Comparison of ENCODE assay signal across 8 mouse cellular contexts in the genomic region with DNA sequence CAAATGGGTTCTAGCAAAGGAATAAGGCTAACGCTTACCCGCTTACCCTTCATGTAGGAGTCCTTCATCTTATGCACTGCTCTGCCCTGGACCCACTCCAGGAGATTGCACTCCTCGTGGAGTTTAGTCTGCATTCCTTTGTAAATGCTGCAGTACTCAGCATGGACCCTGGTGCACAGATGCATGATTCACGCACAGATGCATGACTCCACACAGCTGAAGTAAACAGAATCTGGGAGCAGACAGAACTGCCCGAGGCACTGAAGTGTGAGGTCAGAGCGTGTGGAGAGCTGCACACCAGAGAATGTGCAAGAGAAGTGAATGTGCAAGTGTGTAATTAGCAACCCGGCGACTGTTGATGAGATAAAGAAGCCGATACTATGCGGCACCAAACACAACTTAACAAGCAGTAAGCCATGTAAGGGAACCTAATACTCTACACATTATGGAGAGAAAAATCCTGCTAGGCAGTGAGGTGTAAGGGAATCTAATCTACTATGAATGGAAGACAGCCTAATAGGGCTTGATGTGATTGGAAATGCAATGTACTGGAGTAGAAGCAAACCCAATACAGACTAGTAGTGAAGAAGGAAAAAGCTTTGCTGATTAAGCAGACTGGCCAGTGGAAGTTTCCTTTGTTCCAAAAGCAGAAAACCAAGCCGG. TPM values are rescaled to one million over a fixed set of nuclear protein-coding genes. Genes with fewer than 3 reads are reported as not detected.
DNase-seq lines count a peak whose midpoint lies in the region; ATAC-seq lines count a peak whose summit lies in the region.
"Had no signal": no experiment of that assay in that cellular context is flagged by ENCODE, and none has a peak within 500 bp of the region (broad histone marks: within the 10 kb centered on the region; RNA-seq: fewer than 3 reads in every experiment).

No protein-coding gene starts in this region.

- H3K4me3 ChIP-seq in lung, embryonic 16.5 days (ENCODE audit: low read length): no peak overlapping the region
- H3K4me3 ChIP-seq in forebrain, embryonic 12.5 days (replicated peaks): no peak overlapping the region
- H3K4me3 ChIP-seq in midbrain, embryonic 16.5 days (ENCODE audit: low read depth, low read length): no peak overlapping the region

- no peak for DNase-seq in lung, postnatal 14 days
- peak; percentile 7 for DNase-seq in embryo, embryonic 10.5 days (ENCODE audit: low spot score)
- no peak for DNase-seq in layer of hippocampus, postnatal 10 days (ENCODE audit: low spot score in 2 of 2)
- DNase-seq in thymus, postnatal 0 days (ENCODE audit: low spot score): no peak
- DNase-seq: adrenal gland, postnatal 25 days had no signal

- 0 out of 2 replicates have a peak, but pooled peaks cover 2% of the 10 kb centered on the region for H3K4me1 ChIP-seq in lung, embryonic 16.5 days (replicated peaks; ENCODE audit: control insufficient read depth, insufficient read depth, low read length)
- H3K4me1 ChIP-seq in forebrain, embryonic 12.5 days: peaks cover 12% of the 10 kb centered on the region
- 0 out of 2 replicates have a peak, but pooled peaks cover 6% of the 10 kb centered on the region for H3K4me1 ChIP-seq in midbrain, embryonic 16.5 days (ENCODE audit: control insufficient read depth, insufficient read depth, low read length)

- peak; percentile 38; the same call in 1 of the 2 replicates for ATAC-seq in lung, embryonic 16.5 days (ENCODE audit: low read depth)
- peak; percentile 85 for ATAC-seq in forebrain, embryonic 12.5 days (ENCODE audit: low FRiP score)
- peak; percentile 42; the same call in 1 of the 2 replicates for ATAC-seq in midbrain, embryonic 16.5 days

- H3K9me3 ChIP-seq in lung, embryonic 16.5 days (ENCODE audit: control insufficient read depth, low read length): no peaks in the 10 kb centered on the region
- H3K9me3 ChIP-seq in forebrain, embryonic 12.5 days: no peaks in the 10 kb centered on the region
- no peaks in the 10 kb centered on the region for H3K9me3 ChIP-seq in midbrain, embryonic 16.5 days (replicated peaks; ENCODE audit: control insufficient read depth, low read length, poor library complexity, severe bottlenecking)

- H3K9ac ChIP-seq in lung, embryonic 16.5 days (ENCODE audit: low read length): no peak overlapping the region
- no peak overlapping the region for H3K9ac ChIP-seq in forebrain, embryonic 12.5 days
- no peak overlapping the region for H3K9ac ChIP-seq in midbrain, embryonic 16.5 days (ENCODE audit: low read depth, low read length)

- H3K36me3 ChIP-seq in lung, embryonic 16.5 days (ENCODE audit: control insufficient read depth, insufficient read depth, low read length): no peaks in the 10 kb centered on the region
- no peaks in the 10 kb centered on the region for H3K36me3 ChIP-seq in forebrain, embryonic 12.5 days (replicated peaks)
- H3K36me3 ChIP-seq in midbrain, embryonic 16.5 days (ENCODE audit: control insufficient read depth, insufficient read depth, low read length): no peaks in the 10 kb centered on the region

- 48% methylated on average over 11 of the region's 11 CpGs for WGBS in lung, embryonic 16.5 days
- WGBS in forebrain, embryonic 12.5 days: 34% methylated on average over 11 of the region's 11 CpGs
- WGBS in midbrain, embryonic 16.5 days: 52% methylated on average over 11 of the region's 11 CpGs

- no peak overlapping the region for H3K4me2 ChIP-seq in lung, embryonic 16.5 days (ENCODE audit: low read depth, low read length)
- H3K4me2 ChIP-seq in forebrain, embryonic 12.5 days: no peak overlapping the region
- no peak overlapping the region for H3K4me2 ChIP-seq in midbrain, embryonic 16.5 days (ENCODE audit: low read length)

- no peak overlapping the region for H3K27ac ChIP-seq in lung, embryonic 16.5 days (ENCODE audit: low read length)
- peak overlapping the region; percentile 57 for H3K27ac ChIP-seq in forebrain, embryonic 12.5 days
- H3K27ac ChIP-seq in midbrain, embryonic 16.5 days (ENCODE audit: low read length): no peak overlapping the region

- no peaks in the 10 kb centered on the region for H3K27me3 ChIP-seq in lung, embryonic 16.5 days (ENCODE audit: control insufficient read depth, insufficient read depth, low read depth, low read length)
- peaks cover 7% of the 10 kb centered on the region for H3K27me3 ChIP-seq in forebrain, embryonic 12.5 days
- no peaks in the 10 kb centered on the region for H3K27me3 ChIP-seq in midbrain, embryonic 16.5 days (ENCODE audit: control insufficient read depth, insufficient read depth, low read depth, low read length)

RNA-seq across cellular contexts. Expression of a gene that starts 32.8 kb away (rescaled TPM):
- 1.7 and 2.1 TPM in 2 replicates for polyA plus RNA-seq in lung, embryonic 16.5 days (2015; fragmentation: Nextera tagmentation; extraction: Ambion mirVana)
- 21.6 and 22.3 TPM in 2 replicates for polyA plus RNA-seq in forebrain, embryonic 12.5 days (2016; fragmentation: Nextera tagmentation; extraction: Ambion mirVana)
- polyA plus RNA-seq in midbrain, embryonic 16.5 days (2015; fragmentation: Nextera tagmentation; extraction: Ambion mirVana): 26.3 and 29.1 TPM in 2 replicates
- 10 to 100 TPM; 71.3 to 87.9 TPM for total RNA-seq in layer of hippocampus, postnatal 10 days (2021)
- polyA plus RNA-seq in thymus, postnatal 0 days (2015; fragmentation: Nextera tagmentation; extraction: Ambion mirVana): 0.77 and 0.88 TPM in 2 replicates
